Mouse (Mus musculus) testis, postnatal 14 days (tissue): ENCODE results near the gene Gm20824.
"Not testable (repeated sequence)": the region's sequence is repeated elsewhere in the genome, so short reads cannot be mapped to it uniquely, and the experiment has no call there.

ENCODE experiments used
- DNase-seq: peaks from one replicate; pipeline ENCODE4 v3.0.0; 2021; ENCODE audit warnings: low spot score

Gm20824 gene

DNA sequence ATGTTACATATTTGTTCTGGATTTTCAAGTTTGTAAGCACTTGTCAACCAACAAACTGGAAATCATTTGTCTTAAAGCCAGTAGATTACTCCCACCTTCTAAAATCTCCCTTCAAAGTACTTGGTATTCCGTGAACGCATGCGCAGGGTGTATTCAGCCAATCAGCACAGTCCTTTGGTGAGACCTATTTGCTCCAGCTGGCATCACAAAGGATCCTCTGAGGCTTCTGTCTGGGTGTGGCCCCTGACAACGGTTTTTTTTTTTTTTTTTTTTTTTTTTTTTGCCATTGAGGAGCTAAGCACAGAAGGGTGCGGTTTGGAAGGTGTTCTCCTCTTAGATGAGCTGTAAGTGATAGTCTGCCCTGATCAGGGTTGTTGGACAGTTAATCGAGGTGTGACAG is at the start of gene Gm20824:
Gm20824 (plus strand) TSS at position 301 of the 400 bp plus-strand sequence.
- DNase-seq, result not testable (repeated sequence)
